Mouse (Mus musculus) macrophage (primary cell): ENCODE data around the gene Tex37. TPM values are rescaled to one million over a fixed set of nuclear protein-coding genes. Genes with fewer than 3 reads are reported as not detected.

Experiments used
- H3K27ac ChIP-seq: fragments of 350-480 bp; formaldehyde crosslinking; 2 replicates; pipeline ENCODE4 v1.9.0; 2021
- H3K36me3 ChIP-seq: fragments of 350-480 bp; formaldehyde crosslinking; 2 replicates; pipeline ENCODE4 v1.9.0; 2021; ENCODE audit errors: inconsistent target
- H3K4me3 ChIP-seq: fragments of 350-480 bp; formaldehyde crosslinking; 2 replicates; pipeline ENCODE4 v1.9.0; 2021; ENCODE audit errors: inconsistent target
- H3K79me2 ChIP-seq: fragments of 350-480 bp; formaldehyde crosslinking; 2 replicates; pipeline ENCODE4 v1.9.0; 2021; ENCODE audit errors: inconsistent target
- WGBS: methylation state at CpG from one replicate; pipeline ENCODE4 v1.1.7; 2026; ENCODE audit warnings: inconsistent platforms; ENCODE audit not compliant: missing documents; 5-methylcytosine and 5-hydroxymethylcytosine counted together
- polyA plus RNA-seq: library from polyadenylated mRNA; stranded (reverse); fragments of 250-400 nt; gene quantifications from 3 replicates; pipeline ENCODE4 v1.2.4, GENCODE M21; 2018; ENCODE audit warnings: inconsistent platforms
- total RNA-seq, 78 experiments: library from RNA; depleted of rRNA; stranded (reverse); fragments of 250-400 nt; gene quantifications; 1 replicate in 9 of 78; 2 replicates in 24 of 78; 3 replicates in 43 of 78; 4 replicates in 2 of 78; pipeline ENCODE4 v1.2.4; 2018; ENCODE audit warnings: inconsistent platforms in 56 of 78

Gene Tex37
- not detected for total RNA-seq (2018; cell fraction: chromatin; rRNA removed)
- not detected for total RNA-seq (2018; cell fraction: cytosol; rRNA removed)
- not detected for total RNA-seq (2018; cell fraction: nucleus; rRNA removed)
- not detected in 3 replicates for polyA plus RNA-seq

- no peak within 1 kb of the TSS for H3K4me3 ChIP-seq
- no peaks in the 10 kb centered on the region for H3K79me2 ChIP-seq
- H3K36me3 ChIP-seq: no peaks in the 10 kb centered on the region
- 80% methylated on average over 3 of the region's 3 CpGs for WGBS
- H3K27ac ChIP-seq: no peak within 1 kb of the TSS
These were observed at the start of gene Tex37 for GRCm38 (mm10) chr6:70918827-70919226. TSS of gene Tex37 (minus strand) at chr6:70918927.

DNA sequence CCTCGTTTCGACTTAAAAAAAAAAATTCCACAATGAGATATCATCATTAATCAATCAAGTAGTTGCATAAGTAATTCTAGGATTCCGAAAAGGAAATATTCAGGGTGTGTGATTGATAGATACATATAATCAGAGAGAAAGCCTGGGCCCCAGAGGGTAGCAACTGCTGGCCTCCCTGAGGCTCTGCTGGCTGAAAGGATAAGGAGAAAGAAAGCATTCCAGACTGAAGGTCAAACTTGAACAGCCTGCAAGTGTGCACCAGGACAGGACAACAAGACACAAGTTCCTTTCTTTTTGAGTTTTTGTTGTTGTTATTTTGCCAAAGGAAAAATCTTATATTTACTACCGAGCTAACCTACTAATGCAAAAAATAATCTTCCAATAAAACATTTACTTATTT is 49.6 kb upstream of the Tex37 start:
- H3K27ac ChIP-seq: no peak overlapping the region
- H3K36me3 ChIP-seq: no peaks in the 10 kb centered on the region
- no peaks in the 10 kb centered on the region for H3K79me2 ChIP-seq
- 86% methylated on average over 4 of the region's 4 CpGs for WGBS
- no peak overlapping the region for H3K4me3 ChIP-seq

- Histone ChIP-seq H3K4me3 (no peak overlapping the region), H3K79me2 (no peaks in the 10 kb centered on the region), H3K27ac (no peak overlapping the region), H3K36me3 (no peaks in the 10 kb centered on the region)
- 16% methylated on average over 8 of the region's 8 CpGs for WGBS
These were observed 48.7 kb upstream of the Tex37 start for GRCm38 (mm10) chr6:70967422-70967821.

GRCm38 (mm10) chr6:70965694-70966093 is 47.0 kb upstream of the Tex37 start:
- WGBS: 59% methylated on average over 7 of the region's 7 CpGs
- no peaks in the 10 kb centered on the region for H3K36me3 ChIP-seq
- no peak overlapping the region for H3K27ac ChIP-seq
- H3K79me2 ChIP-seq: no peaks in the 10 kb centered on the region
- H3K4me3 ChIP-seq: no peak overlapping the region

- 78% methylated on average over 6 of the region's 6 CpGs for WGBS
- Histone ChIP-seq H3K79me2 (no peaks in the 10 kb centered on the region), H3K4me3 (no peak overlapping the region), H3K27ac (no peak overlapping the region), H3K36me3 (no peaks in the 10 kb centered on the region)
These were observed 45.5 kb upstream of the Tex37 start for GRCm38 (mm10) chr6:70964116-70964830.

DNA sequence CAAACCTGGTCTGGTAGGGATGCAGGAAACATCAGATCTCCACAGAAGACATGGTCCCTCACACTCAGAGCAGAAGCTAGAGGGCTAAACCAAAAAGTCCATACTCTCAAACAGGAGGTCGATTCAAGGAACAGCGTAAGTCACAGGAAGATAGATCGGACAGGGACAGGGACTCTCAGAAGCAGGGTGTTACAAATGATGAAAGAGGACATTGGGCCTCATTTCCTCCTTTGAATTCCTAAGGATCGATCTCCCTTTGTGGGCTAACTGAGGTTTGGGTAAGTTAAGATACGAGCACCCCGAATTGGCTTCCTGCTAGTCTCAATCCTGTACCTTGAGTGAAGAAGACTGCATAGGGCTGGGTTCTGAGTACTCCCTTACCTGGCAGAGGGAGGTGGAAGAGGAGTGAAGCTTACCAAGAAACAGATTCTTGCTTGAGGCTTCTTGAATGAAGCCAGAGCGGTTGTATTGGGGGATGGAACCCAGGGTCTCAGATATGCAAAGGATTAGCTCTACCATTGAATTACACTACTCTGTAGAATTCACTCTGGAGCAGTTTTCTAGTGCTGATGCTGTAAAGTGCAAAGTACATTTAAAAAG is 38.7 kb upstream of the Tex37 start:
- Histone ChIP-seq H3K4me3 (no peak overlapping the region), H3K36me3 (no peaks in the 10 kb centered on the region), H3K27ac (no peak overlapping the region), H3K79me2 (no peaks in the 10 kb centered on the region)
- 36% methylated on average over 7 of the region's 7 CpGs for WGBS

DNA sequence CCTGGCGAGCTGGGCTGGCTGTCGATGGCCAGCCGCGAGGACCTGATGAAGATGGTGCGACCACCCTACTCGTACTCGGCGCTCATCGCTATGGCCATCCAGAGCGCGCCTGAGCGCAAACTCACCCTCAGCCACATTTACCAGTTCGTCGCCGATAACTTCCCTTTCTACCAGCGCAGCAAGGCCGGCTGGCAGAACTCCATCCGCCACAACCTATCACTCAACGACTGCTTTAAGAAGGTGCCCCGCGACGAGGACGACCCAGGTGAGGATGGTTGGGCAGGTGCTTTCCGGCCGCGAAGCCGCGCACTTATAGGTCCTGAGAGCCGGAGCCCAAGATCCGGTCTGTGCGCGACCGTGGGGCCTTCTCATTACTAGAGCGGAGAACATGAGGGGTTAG is 38.2 kb upstream of the Tex37 start:
- 5% methylated on average over 34 of the region's 34 CpGs for WGBS
- Histone ChIP-seq H3K79me2 (no peaks in the 10 kb centered on the region), H3K27ac (no peak overlapping the region), H3K4me3 (no peak overlapping the region), H3K36me3 (no peaks in the 10 kb centered on the region)

DNA sequence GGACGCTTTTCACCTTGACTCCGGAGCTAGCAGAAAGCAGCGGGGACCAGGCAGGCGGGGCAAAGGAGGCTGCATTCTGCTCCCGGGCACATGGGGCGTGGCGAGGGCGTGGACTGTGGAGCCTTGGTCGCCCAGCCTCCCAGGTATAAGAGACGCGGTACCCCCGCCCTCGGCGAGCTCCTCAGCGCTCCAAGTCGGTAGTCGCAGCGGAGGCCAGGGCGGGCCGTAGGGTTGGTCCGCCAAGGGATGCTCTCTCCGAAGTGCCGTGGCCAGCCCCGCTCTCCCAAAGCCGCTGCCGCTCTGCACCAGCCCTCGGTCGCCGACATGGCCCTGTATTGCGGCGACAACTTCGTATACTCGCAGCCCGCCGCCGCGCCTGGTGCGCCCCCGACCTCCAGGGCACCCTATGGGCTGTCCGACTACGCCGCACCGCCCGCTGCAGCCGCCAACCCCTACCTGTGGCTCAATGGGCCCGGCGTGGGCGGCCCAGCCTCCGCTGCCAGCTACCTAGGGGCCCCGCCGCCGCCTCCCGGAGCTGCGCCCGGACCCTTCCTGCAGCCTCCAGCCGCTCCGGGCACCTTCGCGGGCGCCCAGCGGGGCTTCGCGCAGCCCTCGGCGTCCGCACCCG is 37.7 kb upstream of the Tex37 start, which contains the start of gene Foxi3:
Foxi3 (plus strand) TSS at position 247 of the 628 bp plus-strand sequence.
- H3K79me2 ChIP-seq: no peaks in the 10 kb centered on the region
- H3K27ac ChIP-seq: no peak within 1 kb of the TSS
- WGBS: 3% methylated on average over 66 of the region's 67 CpGs
- no peak within 1 kb of the TSS for H3K4me3 ChIP-seq
- no peaks in the 10 kb centered on the region for H3K36me3 ChIP-seq

DNA sequence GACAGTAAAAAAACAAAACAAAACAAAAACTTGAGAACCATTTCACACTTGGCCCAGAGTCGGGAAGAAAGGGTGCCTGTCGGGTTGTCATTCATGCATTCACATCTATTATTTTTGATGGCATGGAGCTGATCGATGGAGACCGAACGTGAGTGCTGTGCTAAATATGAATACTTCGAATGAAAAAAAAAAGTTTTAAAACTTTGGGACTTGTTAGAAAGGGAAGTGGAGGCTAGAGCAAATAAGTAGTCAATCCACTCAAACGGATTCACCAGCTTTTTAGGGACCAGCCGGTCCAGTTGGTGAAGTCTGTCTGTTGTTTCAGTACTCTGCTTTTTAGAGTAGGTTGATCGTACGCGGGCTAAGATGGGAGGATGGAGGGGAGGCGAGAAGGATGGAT is 37.1 kb upstream of the Tex37 start:
- WGBS: 6% methylated on average over 12 of the region's 12 CpGs
- no peak overlapping the region for H3K4me3 ChIP-seq

GRCm38 (mm10) chr6:70955291-70955800 is 36.6 kb upstream of the Tex37 start:
- Histone ChIP-seq H3K36me3 (no peaks in the 10 kb centered on the region), H3K79me2 (no peaks in the 10 kb centered on the region), H3K4me3 (no peak overlapping the region), H3K27ac (no peak overlapping the region)
- whole genome bisulfite sequencing: 7% methylated on average over 14 of the region's 14 CpGs

More for the DNA sequence above, 37.1 kb upstream of the Tex37 start:
- no peaks in the 10 kb centered on the region for H3K36me3 ChIP-seq
- H3K27ac ChIP-seq: no peak overlapping the region
- H3K79me2 ChIP-seq: no peaks in the 10 kb centered on the region

GRCm38 (mm10) chr6:70954040-70954439 is 35.3 kb upstream of the Tex37 start:
- WGBS: 5% methylated on average over 6 of the region's 6 CpGs
- Histone ChIP-seq H3K79me2 (no peaks in the 10 kb centered on the region), H3K36me3 (no peaks in the 10 kb centered on the region), H3K4me3 (no peak overlapping the region), H3K27ac (no peak overlapping the region)

DNA sequence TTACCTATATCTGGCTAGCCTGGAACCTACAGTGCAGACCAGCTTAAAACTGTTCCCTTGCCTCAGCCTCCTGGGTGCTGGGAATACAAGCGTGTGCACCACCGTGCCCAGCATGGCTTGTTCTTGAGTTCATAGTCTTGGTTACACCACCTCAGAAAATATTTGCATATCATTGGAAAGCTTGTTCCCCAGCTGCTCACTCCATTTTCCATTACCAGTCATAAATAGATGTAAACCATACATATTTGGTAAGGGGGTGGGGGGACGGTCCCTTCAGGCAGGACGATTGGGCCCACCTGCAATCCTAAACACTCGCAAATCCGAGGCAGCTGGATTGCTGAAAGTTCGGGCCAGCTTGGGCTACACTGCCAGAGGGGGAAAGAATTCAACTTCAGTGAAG is 34.5 kb upstream of the Tex37 start:
- no peaks in the 10 kb centered on the region for H3K36me3 ChIP-seq
- WGBS: 78% methylated on average over 7 of the region's 7 CpGs
- no peak overlapping the region for H3K27ac ChIP-seq
- no peaks in the 10 kb centered on the region for H3K79me2 ChIP-seq
- H3K4me3 ChIP-seq: no peak overlapping the region

DNA sequence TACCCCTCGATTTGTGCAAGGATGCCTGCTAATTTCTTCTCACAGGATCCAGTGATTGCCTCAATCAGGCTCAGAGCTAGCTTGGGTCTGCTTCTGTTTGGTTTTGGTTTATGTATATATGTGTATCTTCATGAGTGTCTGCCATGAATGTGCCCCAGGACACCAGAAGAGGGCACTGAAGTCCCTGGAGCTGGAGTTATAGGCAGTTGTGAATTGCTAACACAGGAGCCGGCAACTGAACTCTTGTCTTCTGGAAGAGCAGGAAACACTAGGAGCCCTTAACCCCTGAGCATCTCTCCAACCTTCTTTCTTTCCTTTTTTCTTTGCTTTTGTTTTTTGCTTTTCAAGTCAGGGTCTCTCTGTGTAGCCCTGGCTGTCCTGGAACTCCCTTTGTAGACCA is 13.1 kb upstream of the Tex37 start:
- Histone ChIP-seq H3K4me3 (no peak overlapping the region), H3K79me2 (no peaks in the 10 kb centered on the region), H3K27ac (no peak overlapping the region), H3K36me3 (no peaks in the 10 kb centered on the region)
- WGBS: 89% methylated on average over 2 of the region's 2 CpGs

- H3K27ac ChIP-seq: no peak overlapping the region
- H3K4me3 ChIP-seq: no peak overlapping the region
- 25% methylated on average over 22 of the region's 22 CpGs for WGBS
- H3K79me2 ChIP-seq: no peaks in the 10 kb centered on the region
- H3K36me3 ChIP-seq: no peaks in the 10 kb centered on the region
These were observed 2.7 kb upstream of the Tex37 start for GRCm38 (mm10) chr6:70921274-70922074.
